Mouse (Mus musculus) stomach, postnatal 0 days (tissue): ENCODE results near the gene Hic1.

Source experiments
- CTCF ChIP-seq: IDR thresholded peaks from 2 replicates; pipeline ENCODE4 v1.5.1; 2016; ENCODE audit warnings: antibody characterized with exemption, low read depth, mild to moderate bottlenecking, moderate library complexity
- EP300 ChIP-seq: optimal IDR thresholded peaks from 2 replicates; pipeline ENCODE3; 2016; ENCODE audit warnings: antibody characterized with exemption

DNA sequence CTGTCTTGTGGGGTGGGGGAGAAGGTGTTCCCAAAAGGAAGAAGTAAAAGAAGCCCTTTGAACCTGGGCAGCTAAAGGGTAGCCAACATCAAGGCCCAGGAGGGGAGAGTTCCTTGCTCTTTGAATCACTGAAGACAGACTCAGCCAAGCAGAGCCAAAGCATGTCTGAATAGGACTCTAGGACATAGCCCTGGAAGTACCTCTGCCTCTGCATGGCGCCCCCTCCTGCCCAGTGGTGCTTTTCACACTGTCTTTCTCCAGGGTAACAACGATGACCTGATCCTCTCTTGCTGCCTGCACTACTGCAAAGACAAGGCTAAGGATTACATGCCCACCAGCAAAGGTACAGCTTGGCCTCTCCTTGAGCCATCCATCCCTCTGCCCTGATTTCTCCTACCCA, 9.8 kb downstream of the Hic1 start:
- TF ChIP-seq CTCF: peak; percentile 69
- TF ChIP-seq EP300: no peak
